Mouse (Mus musculus): ENCODE measurements around the gene Armh2. TPM values are rescaled to one million over a fixed set of nuclear protein-coding genes. Genes with fewer than 3 reads are reported as not detected.

The Armh2 gene
- polyA plus RNA-seq, 1 experiment: 0.07 TPM

DNA sequence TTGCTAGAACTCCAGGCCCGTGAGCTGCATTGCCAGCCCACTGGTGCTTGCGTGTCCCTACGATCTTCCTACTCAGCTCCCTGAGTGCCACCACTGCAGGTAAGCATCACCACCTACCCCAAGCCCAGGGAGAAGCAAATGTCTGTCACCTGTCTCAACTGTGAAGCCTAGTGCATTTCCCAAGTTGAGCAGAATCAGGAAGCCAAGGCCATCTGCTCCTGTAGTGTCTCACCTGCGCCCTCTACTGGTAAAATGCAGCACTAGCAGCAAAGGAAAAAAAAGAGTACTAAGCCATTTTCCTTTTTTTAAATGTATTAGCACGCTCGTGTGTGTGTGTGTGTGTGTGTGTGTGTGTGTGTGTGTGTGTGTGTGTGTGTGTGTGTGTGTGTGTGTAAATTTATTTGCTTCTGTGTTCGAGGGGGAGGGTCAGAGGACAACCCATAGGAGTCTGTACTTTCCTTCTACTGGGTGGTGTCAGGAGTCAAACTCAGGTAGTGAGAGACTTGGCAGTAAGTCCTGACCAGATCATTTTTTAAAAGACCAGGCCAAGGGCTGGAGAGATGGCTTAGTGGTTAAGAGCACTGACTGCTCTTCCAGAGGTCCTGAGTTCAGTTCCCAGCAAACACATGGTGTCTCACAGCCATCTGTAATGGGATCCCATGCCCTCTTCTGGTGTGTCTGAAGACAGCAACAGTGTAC lies 35.3 kb downstream of the Armh2 start:
- TF ChIP-seq MYOG (IDR thresholded peaks at IDR 0.05; ENCODE audit: control insufficient read depth in 1 of 3, insufficient read depth in 1 of 3, insufficient read length in 2 of 3, low read depth in 2 of 3) (no peak), CEBPB (IDR thresholded peaks at IDR 0.05; ENCODE audit: insufficient read depth, poor library complexity, severe bottlenecking) (no peak), TCF3 (IDR thresholded peaks at IDR 0.05; ENCODE audit: insufficient read length, low read depth) (no peak), REST (IDR thresholded peaks at IDR 0.05; ENCODE audit: insufficient read depth, insufficient read length) (no peak), E2F4 (IDR thresholded peaks at IDR 0.05; ENCODE audit: insufficient read depth) (no peak), SRF (IDR thresholded peaks at IDR 0.05; ENCODE audit: control insufficient read depth, insufficient read length, low read depth) (no peak), POLR2AphosphoS2 (IDR thresholded peaks at IDR 0.05; ENCODE audit: insufficient read length, low read depth) (no peak), MYOD1 (IDR thresholded peaks at IDR 0.05; ENCODE audit: control insufficient read depth in 1 of 3, insufficient read length in 2 of 3, low read depth in 2 of 3) (no peak), TCF12 (IDR thresholded peaks at IDR 0.05; ENCODE audit: insufficient read depth, poor library complexity, severe bottlenecking) (no peak), USF1 (IDR thresholded peaks at IDR 0.05; ENCODE audit: low read depth) (no peak), POLR2A (IDR thresholded peaks at IDR 0.05; ENCODE audit: insufficient read length, low read depth) (no peak), MAX (IDR thresholded peaks at IDR 0.05; ENCODE audit: low read depth) (no peak)
- H3K4me2 ChIP-seq (ENCODE audit: low read depth): no peak overlapping the region
- no peaks in the 10 kb centered on the region for H3K27me3 ChIP-seq (ENCODE audit: control insufficient read depth, insufficient read depth, insufficient read length)
- no peaks in the 10 kb centered on the region for H3K79me2 ChIP-seq (ENCODE audit: control insufficient read depth, insufficient read depth)
- no peak overlapping the region for H3K4me3 ChIP-seq
- H3ac ChIP-seq (ENCODE audit: control insufficient read depth, insufficient read length): no peak overlapping the region
- H3K36me3 ChIP-seq (ENCODE audit: control insufficient read depth, insufficient read depth): no peaks in the 10 kb centered on the region

DNA sequence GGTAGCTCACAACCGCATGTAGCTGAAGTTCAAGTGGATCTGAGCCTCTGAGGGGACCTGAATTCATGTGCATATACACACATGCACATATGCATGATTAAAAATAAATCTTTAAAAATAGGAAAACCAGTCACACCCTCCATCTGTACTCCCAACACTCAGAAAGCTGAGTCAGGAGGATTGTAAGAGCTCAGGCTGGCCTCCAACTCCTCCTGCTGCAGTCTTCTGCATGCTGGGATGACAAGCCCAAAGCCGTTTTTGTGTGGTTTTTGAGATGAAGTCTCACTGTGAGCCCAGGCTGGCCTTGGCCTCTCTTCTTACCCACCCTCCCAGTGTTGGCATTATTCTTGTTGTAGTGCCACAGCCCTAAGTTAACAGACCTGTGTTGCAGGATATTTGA lies 37.0 kb downstream of the Armh2 start:
- no peak overlapping the region for H3ac ChIP-seq (ENCODE audit: control insufficient read depth, insufficient read length)
- H3K27me3 ChIP-seq (ENCODE audit: control insufficient read depth, insufficient read depth, insufficient read length): no peaks in the 10 kb centered on the region
- no peaks in the 10 kb centered on the region for H3K36me3 ChIP-seq (ENCODE audit: control insufficient read depth, insufficient read depth)
- no peak for TF ChIP-seq CEBPB (IDR thresholded peaks at IDR 0.05; ENCODE audit: insufficient read depth, poor library complexity, severe bottlenecking)
- TF ChIP-seq POLR2AphosphoS2 (IDR thresholded peaks at IDR 0.05; ENCODE audit: insufficient read length, low read depth): no peak
- no peak for TF ChIP-seq REST (IDR thresholded peaks at IDR 0.05; ENCODE audit: insufficient read depth, insufficient read length)
- TF ChIP-seq MYOD1 (IDR thresholded peaks at IDR 0.05; ENCODE audit: control insufficient read depth in 1 of 3, insufficient read length in 2 of 3, low read depth in 2 of 3): no peak
- TF ChIP-seq TCF3 (IDR thresholded peaks at IDR 0.05; ENCODE audit: insufficient read length, low read depth): no peak
- TF ChIP-seq E2F4 (IDR thresholded peaks at IDR 0.05; ENCODE audit: insufficient read depth): no peak
- no peak for TF ChIP-seq TCF12 (IDR thresholded peaks at IDR 0.05; ENCODE audit: insufficient read depth, poor library complexity, severe bottlenecking)
- H3K4me3 ChIP-seq: no peak overlapping the region
- H3K79me2 ChIP-seq (ENCODE audit: control insufficient read depth, insufficient read depth): no peaks in the 10 kb centered on the region
- no peak overlapping the region for H3K4me2 ChIP-seq (ENCODE audit: low read depth)

DNA sequence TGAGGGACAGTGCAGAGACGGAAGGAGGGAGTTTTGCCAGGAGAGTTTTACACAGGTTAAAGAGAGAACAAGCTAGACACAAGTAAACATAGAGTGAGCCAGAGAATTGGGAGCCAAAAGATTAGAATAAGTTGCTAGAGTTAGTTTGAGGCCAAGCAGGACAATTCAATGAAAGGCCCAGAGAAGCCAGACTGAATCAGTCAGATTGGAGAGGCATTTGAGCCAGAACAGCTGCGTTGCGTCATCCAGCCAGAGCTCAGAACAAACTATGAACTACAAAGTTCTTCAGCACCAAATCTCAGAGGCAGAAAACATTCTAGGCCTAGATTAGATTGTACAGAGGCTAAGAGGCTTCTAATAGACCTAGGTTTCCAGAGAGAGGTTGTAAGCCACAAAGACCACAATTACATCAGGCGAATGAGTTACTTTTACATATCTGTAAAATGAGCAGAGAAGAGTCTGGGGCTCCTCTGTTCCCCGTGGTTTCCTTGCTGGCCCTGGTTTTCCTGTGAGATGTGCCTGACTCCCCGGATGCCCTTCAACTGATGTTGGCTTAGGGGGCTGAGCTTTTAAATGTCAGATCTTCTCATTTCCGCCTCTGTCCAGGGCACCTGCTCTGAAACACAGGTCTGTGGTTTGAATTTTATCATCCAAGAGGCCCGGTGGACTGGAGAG lies 37.8 kb downstream of the Armh2 start:
- no peak overlapping the region for H3K4me3 ChIP-seq
- H3ac ChIP-seq (ENCODE audit: control insufficient read depth, insufficient read length): no peak overlapping the region
- TF ChIP-seq MYOG (IDR thresholded peaks at IDR 0.05; ENCODE audit: control insufficient read depth in 1 of 3, insufficient read depth in 1 of 3, insufficient read length in 2 of 3, low read depth in 2 of 3) (peak in 2 of 3 experiments; percentile 22 to 31), MYOD1 (IDR thresholded peaks at IDR 0.05; ENCODE audit: control insufficient read depth in 1 of 3, insufficient read length in 2 of 3, low read depth in 2 of 3) (peak in 1 of 3 experiments; percentile 32), USF1 (IDR thresholded peaks at IDR 0.05; ENCODE audit: low read depth) (no peak), CEBPB (IDR thresholded peaks at IDR 0.05; ENCODE audit: insufficient read depth, poor library complexity, severe bottlenecking) (peak; percentile 71; the same call in 1 of the 2 replicates)

DNA sequence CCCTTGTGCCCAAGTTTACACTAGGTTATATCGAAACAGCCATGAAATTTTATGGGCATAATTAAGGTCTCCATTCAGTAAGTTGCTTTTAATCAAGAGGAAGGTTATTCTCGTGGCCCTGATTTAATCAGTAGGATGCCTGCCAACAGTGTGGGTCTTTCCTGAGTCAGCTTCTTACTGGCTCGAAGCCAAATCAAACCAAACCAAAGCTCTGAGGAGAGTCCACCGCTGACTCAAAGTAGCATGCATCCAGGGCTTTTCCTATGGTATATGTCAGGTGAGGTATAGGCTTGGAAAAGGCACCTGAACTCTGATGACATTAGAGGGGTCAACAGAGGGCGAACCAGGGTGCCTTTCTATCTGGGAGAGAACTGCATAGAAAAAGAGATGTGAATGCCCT lies 40.9 kb downstream of the Armh2 start:
- H3ac ChIP-seq (ENCODE audit: control insufficient read depth, insufficient read length): no peak overlapping the region
- H3K36me3 ChIP-seq (ENCODE audit: control insufficient read depth, insufficient read depth): no peaks in the 10 kb centered on the region
- H3K79me2 ChIP-seq (ENCODE audit: control insufficient read depth, insufficient read depth): no peaks in the 10 kb centered on the region
- H3K4me2 ChIP-seq (ENCODE audit: low read depth): no peak overlapping the region
- H3K4me3 ChIP-seq: no peak overlapping the region
- no peaks in the 10 kb centered on the region for H3K27me3 ChIP-seq (ENCODE audit: control insufficient read depth, insufficient read depth, insufficient read length)
- TF ChIP-seq TCF12 (IDR thresholded peaks at IDR 0.05; ENCODE audit: insufficient read depth, poor library complexity, severe bottlenecking) (no peak), USF1 (IDR thresholded peaks at IDR 0.05; ENCODE audit: low read depth) (no peak), CEBPB (IDR thresholded peaks at IDR 0.05; ENCODE audit: insufficient read depth, poor library complexity, severe bottlenecking) (no peak), MYOG (IDR thresholded peaks at IDR 0.05; ENCODE audit: control insufficient read depth in 1 of 3, insufficient read depth in 1 of 3, insufficient read length in 2 of 3, low read depth in 2 of 3) (no peak), POLR2A (IDR thresholded peaks at IDR 0.05; ENCODE audit: insufficient read length, low read depth) (no peak), E2F4 (IDR thresholded peaks at IDR 0.05; ENCODE audit: insufficient read depth) (no peak), MYOD1 (IDR thresholded peaks at IDR 0.05; ENCODE audit: control insufficient read depth in 1 of 3, insufficient read length in 2 of 3, low read depth in 2 of 3) (no peak), TCF3 (IDR thresholded peaks at IDR 0.05; ENCODE audit: insufficient read length, low read depth) (no peak), SRF (IDR thresholded peaks at IDR 0.05; ENCODE audit: control insufficient read depth, insufficient read length, low read depth) (no peak), MAX (IDR thresholded peaks at IDR 0.05; ENCODE audit: low read depth) (no peak), POLR2AphosphoS2 (IDR thresholded peaks at IDR 0.05; ENCODE audit: insufficient read length, low read depth) (no peak), REST (IDR thresholded peaks at IDR 0.05; ENCODE audit: insufficient read depth, insufficient read length) (no peak)

More for the DNA sequence above, 37.8 kb downstream of the Armh2 start:
- H3K79me2 ChIP-seq (ENCODE audit: control insufficient read depth, insufficient read depth): no peaks in the 10 kb centered on the region
- no peaks in the 10 kb centered on the region for H3K36me3 ChIP-seq (ENCODE audit: control insufficient read depth, insufficient read depth)
- no peak overlapping the region for H3K4me2 ChIP-seq (ENCODE audit: low read depth)
- H3K27me3 ChIP-seq (ENCODE audit: control insufficient read depth, insufficient read depth, insufficient read length): no peaks in the 10 kb centered on the region
